Mouse (Mus musculus): Measurements from ENCODE around the gene Bola1. TPM values are rescaled to one million over a fixed set of nuclear protein-coding genes. Genes with fewer than 3 reads are reported as not detected.

The Bola1 gene
- total and polyA plus RNA-seq, 2 experiments from 2014 or later, result 40.4 to 63.0 TPM

DNA sequence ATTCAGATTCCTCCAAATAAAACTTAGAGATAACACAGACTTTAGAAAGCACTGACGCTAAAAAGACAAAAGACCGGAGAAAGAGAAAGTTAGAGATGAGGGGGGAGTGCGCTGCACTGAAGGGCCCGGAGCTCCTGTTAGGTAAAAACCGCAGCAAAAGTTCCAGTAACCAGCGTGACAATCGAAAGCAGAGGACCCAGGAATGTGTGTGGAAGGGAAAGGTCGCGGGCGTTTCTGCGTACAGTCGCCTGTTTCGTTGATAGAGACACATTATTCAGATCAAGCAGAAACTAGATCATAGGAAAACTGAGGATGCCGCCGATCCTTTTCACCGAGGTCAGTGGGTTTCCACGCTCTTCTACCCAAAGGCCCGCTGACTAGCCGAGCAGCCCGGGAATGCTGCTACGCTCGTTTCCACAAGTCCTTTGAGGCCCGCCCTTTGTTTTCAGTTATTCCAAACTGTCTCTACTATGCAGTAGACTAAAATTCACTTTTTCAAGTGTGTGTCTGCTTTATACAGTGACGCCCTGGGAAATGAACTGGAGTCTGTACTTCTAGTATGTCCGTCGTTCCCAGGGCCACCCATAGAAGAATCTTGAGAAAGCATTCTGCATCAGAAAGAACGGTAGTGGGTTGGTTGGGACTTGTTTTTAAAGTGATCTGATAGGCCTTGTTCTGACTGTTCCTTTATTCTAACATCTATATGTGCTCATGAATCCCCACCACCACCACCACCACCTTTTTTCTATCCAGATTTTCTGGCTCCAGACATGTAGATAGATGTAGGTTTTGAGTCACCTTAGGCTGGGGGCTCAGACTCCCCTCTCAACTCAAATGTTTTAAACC lies 44.3 kb upstream of the Bola1 start:
- 3% methylated on average over 27 of the region's 27 CpGs for WGBS
- peak overlapping the region; percentile 50 for H3K4me3 ChIP-seq (ENCODE audit: low read length)
- no peaks in the 10 kb centered on the region for H3K36me3 ChIP-seq (ENCODE audit: insufficient read depth, low read length)
- TF ChIP-seq CTCF (IDR thresholded peaks at IDR 0.05; ENCODE audit: low read depth), result no peak
- H3K4me1 ChIP-seq (ENCODE audit: insufficient read depth, low read length), result peaks cover 20% of the 10 kb centered on the region
- ATAC-seq (peak; percentile 57), DNase-seq (ENCODE audit: low spot score) (peak; percentile 64)
- no peaks in the 10 kb centered on the region for H3K9me3 ChIP-seq (ENCODE audit: low read length)
- peak overlapping the region; percentile 51 for H3K9ac ChIP-seq (replicated peaks; ENCODE audit: low read length)
- peak overlapping the region; percentile 97 for H3K27ac ChIP-seq
- no peaks in the 10 kb centered on the region for H3K27me3 ChIP-seq (ENCODE audit: insufficient read depth, low read length)
- peak overlapping the region; percentile 77 for H3K4me2 ChIP-seq (ENCODE audit: low read depth, low read length)

DNA sequence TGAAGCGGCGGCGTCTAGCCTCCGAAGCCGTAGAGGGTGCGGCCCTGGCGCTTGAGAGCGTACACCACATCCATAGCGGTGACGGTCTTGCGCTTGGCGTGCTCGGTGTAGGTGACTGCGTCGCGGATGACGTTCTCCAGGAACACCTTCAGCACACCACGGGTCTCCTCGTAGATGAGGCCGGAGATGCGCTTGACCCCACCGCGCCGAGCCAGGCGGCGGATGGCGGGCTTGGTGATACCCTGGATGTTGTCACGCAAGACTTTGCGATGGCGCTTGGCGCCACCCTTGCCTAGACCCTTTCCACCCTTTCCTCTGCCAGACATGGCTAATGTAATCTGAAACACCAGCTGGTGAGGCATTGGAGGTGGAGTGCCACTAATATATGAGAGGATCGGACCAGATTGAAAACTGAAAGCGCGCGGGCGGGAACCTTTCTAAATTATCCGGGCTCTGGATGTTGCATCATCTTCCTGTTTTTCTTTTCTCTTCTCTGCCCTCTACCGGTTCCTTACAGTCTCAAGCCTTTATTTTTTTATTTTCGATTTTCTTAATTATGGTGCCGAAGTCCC lies 43.6 kb upstream of the Bola1 start, which contains the start of gene Hist2h4:
TSS of gene Hist2h4 (minus strand) at position 333 of the 572 bp plus-strand sequence.
- H3K4me3 ChIP-seq (ENCODE audit: low read length), result peak within 1 kb of the TSS; percentile 50
- WGBS, result 1% methylated on average over 40 of the region's 40 CpGs
- no peaks in the 10 kb centered on the region for H3K27me3 ChIP-seq (ENCODE audit: insufficient read depth, low read length)
- no peaks in the 10 kb centered on the region for H3K36me3 ChIP-seq (ENCODE audit: insufficient read depth, low read length)
- H3K9me3 ChIP-seq (ENCODE audit: low read length), result no peaks in the 10 kb centered on the region
- peak within 1 kb of the TSS; percentile 97 for H3K27ac ChIP-seq
- H3K4me1 ChIP-seq (ENCODE audit: insufficient read depth, low read length), result peaks cover 19% of the 10 kb centered on the region
- ATAC-seq (peak; percentile 91), DNase-seq (ENCODE audit: low spot score) (peak; percentile 97)
- H3K4me2 ChIP-seq (ENCODE audit: low read depth, low read length), result peak within 1 kb of the TSS; percentile 77
- TF ChIP-seq CTCF (IDR thresholded peaks at IDR 0.05; ENCODE audit: low read depth), result peak; percentile 65
- peak within 1 kb of the TSS; percentile 78 for H3K9ac ChIP-seq (replicated peaks; ENCODE audit: low read length)

DNA sequence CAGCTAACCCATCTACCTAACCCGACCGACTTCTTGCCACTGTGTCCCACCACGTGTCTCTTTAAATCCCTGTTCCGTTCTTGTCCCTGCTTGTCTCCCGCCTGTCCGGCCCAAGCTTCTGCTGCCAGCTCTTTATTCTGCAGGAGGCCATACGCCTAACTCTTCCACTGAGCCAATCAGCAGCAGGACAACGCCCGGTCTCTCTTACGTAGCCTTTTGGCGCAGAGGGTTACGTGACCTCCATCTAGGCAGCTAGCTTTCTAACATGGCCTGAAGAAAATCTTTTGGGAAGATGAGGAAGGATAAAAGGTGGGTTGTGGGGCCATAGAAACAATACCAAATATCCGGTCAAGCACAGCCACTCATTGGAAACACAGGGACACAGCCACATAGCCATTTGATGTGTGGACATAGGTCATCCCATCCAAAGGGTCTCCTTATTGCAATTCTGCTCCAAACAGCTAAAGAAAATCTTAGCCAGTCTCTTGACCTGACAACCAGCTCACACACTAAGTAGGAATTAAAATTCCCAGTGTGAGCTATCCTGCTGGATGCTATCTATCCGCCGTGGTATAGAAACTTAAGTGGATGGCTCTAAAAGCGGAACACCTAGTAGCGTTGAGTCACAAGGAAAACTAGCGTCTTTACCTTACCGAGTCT lies 42.8 kb upstream of the Bola1 start:
- peak; percentile 92 for DNase-seq (ENCODE audit: low spot score)
- peaks cover 17% of the 10 kb centered on the region; the same call in 1 of the 2 replicates for H3K4me1 ChIP-seq (ENCODE audit: insufficient read depth, low read length)
- H3K9me3 ChIP-seq (ENCODE audit: low read length), result no peaks in the 10 kb centered on the region
- H3K27ac ChIP-seq, result peak overlapping the region; percentile 97
- no peaks in the 10 kb centered on the region for H3K36me3 ChIP-seq (ENCODE audit: insufficient read depth, low read length)
- no peaks in the 10 kb centered on the region for H3K27me3 ChIP-seq (ENCODE audit: insufficient read depth, low read length)
- no peak for TF ChIP-seq CTCF (IDR thresholded peaks at IDR 0.05; ENCODE audit: low read depth)
- ATAC-seq, result peak; percentile 77
- peak overlapping the region; percentile 77 for H3K4me2 ChIP-seq (ENCODE audit: low read depth, low read length)
- H3K4me3 ChIP-seq (ENCODE audit: low read length), result peak overlapping the region; percentile 50
- under 1% methylated on average over 19 of the region's 19 CpGs for WGBS
- H3K9ac ChIP-seq (replicated peaks; ENCODE audit: low read length), result peak overlapping the region; percentile 78

DNA sequence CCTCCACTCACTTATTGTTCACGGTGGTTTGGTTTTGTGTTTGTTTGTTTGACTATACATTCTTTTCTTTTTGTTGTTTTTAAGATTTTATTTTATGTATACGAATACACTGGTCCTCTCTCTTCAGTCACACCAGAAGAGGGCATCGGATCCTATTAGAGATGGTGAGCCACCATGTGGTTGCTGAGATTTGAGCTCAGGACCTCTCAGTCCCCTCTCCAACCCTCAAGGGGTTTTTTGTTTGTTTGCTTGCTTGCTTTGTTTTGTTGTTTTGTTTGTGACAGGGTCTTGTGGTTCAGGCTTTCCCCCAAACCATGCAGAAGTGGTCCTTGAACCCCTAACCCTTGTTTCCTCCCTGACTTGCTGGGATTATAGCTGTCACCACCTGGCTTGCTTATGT lies 42.1 kb upstream of the Bola1 start:
- Histone ChIP-seq H3K9me3 (ENCODE audit: low read length) (no peaks in the 10 kb centered on the region), H3K4me1 (ENCODE audit: insufficient read depth, low read length) (peaks cover 17% of the 10 kb centered on the region; the same call in 1 of the 2 replicates), H3K27me3 (ENCODE audit: insufficient read depth, low read length) (no peaks in the 10 kb centered on the region), H3K4me3 (ENCODE audit: low read length) (peak overlapping the region; percentile 50), H3K4me2 (ENCODE audit: low read depth, low read length) (peak overlapping the region; percentile 77), H3K27ac (peak overlapping the region; percentile 97), H3K36me3 (ENCODE audit: insufficient read depth, low read length) (no peaks in the 10 kb centered on the region), H3K9ac (replicated peaks; ENCODE audit: low read length) (peak overlapping the region; percentile 78)
- DNase-seq (ENCODE audit: low spot score) (no peak), ATAC-seq (no peak)
- peak; percentile 31; the same call in 1 of the 2 replicates for TF ChIP-seq CTCF (IDR thresholded peaks at IDR 0.05; ENCODE audit: low read depth)
- 45% methylated on average over 3 of the region's 3 CpGs for WGBS

DNA sequence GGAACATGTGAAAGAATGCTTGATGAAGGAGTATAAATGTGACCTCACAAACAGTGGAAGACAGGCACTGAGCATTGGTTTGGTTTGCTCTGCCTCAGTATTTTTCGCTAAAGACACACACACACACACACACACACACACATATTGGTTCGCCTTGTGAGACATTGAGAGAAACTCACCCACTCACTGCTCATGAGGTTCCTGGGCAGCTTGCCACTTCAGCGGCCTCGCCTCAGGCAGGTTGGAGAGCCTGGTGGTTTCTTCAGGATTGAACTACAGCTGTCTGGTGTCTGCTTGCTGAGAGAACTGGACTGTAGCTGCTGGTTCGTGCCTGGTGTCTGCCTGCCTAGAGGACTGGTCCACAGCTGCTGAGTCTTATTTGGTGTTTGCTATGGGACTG lies 40.7 kb upstream of the Bola1 start:
- no peak for DNase-seq (ENCODE audit: low spot score)
- no peaks in the 10 kb centered on the region for H3K27me3 ChIP-seq (ENCODE audit: insufficient read depth, low read length)
- no peaks in the 10 kb centered on the region for H3K9me3 ChIP-seq (ENCODE audit: low read length)
- H3K27ac ChIP-seq, result no peak overlapping the region
- no peak for TF ChIP-seq CTCF (IDR thresholded peaks at IDR 0.05; ENCODE audit: low read depth)
- peaks cover 17% of the 10 kb centered on the region; the same call in 1 of the 2 replicates for H3K4me1 ChIP-seq (ENCODE audit: insufficient read depth, low read length)
- no peak overlapping the region for H3K9ac ChIP-seq (replicated peaks; ENCODE audit: low read length)
- H3K36me3 ChIP-seq (ENCODE audit: insufficient read depth, low read length), result no peaks in the 10 kb centered on the region
- H3K4me3 ChIP-seq (ENCODE audit: low read length), result no peak overlapping the region
- H3K4me2 ChIP-seq (ENCODE audit: low read depth, low read length), result no peak overlapping the region
- no peak for ATAC-seq
- 91% methylated on average over 5 of the region's 5 CpGs for WGBS

DNA sequence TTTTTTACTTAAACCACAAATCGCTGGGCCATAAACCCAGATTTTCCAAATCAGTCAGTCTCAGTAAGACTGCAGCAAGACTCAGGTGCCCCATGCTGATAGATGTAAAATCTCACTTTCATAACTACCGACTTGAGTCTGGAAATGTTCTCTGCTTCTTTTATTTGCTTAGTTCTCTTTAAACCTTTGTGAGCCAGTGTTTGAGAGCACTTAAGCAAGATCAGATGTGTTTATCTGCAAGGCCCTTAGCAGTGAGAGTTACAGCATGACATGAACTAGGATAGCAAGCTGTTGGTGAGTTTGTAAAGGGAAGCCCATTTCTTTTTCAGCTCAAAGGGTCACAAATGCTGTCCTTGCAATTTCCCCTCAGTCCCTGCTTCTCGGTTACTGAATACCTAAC lies 37.7 kb upstream of the Bola1 start:
- DNase-seq (ENCODE audit: low spot score), result no peak
- Histone ChIP-seq H3K4me3 (ENCODE audit: low read length) (no peak overlapping the region), H3K27ac (no peak overlapping the region), H3K27me3 (ENCODE audit: insufficient read depth, low read length) (no peaks in the 10 kb centered on the region), H3K4me2 (ENCODE audit: low read depth, low read length) (no peak overlapping the region), H3K36me3 (ENCODE audit: insufficient read depth, low read length) (no peaks in the 10 kb centered on the region), H3K9me3 (ENCODE audit: low read length) (no peaks in the 10 kb centered on the region), H3K4me1 (ENCODE audit: insufficient read depth, low read length) (peaks cover 6% of the 10 kb centered on the region; the same call in 1 of the 2 replicates), H3K9ac (replicated peaks; ENCODE audit: low read length) (no peak overlapping the region)
- TF ChIP-seq CTCF (IDR thresholded peaks at IDR 0.05; ENCODE audit: low read depth), result no peak
- 82% methylated on average over 3 of the region's 3 CpGs for WGBS
- no peak for ATAC-seq
